In genomic region chr9:32340831-32341230, GRCm38 (mm10) we compare ENCODE assay signal across 18 mouse cellular contexts. TPM values are rescaled to one million over a fixed set of nuclear protein-coding genes. Genes with fewer than 3 reads are reported as not detected.
DNase-seq lines count a peak whose midpoint lies in the region; ATAC-seq and TF ChIP-seq lines count a peak whose summit lies in the region.
"Had no signal": no experiment of that assay in that cellular context is flagged by ENCODE, and none has a peak within 500 bp of the region (broad histone marks: within the 10 kb centered on the region; RNA-seq: fewer than 3 reads in every experiment).

No protein-coding gene starts in this region.

- no peaks in the 10 kb centered on the region for H3K36me3 ChIP-seq in stomach, embryonic 14.5 days (ENCODE audit: control insufficient read depth, insufficient read depth, low read length)
- H3K36me3 ChIP-seq in stomach, postnatal 0 days (ENCODE audit: control insufficient read depth, insufficient read depth, low read length): no peaks in the 10 kb centered on the region
- H3K36me3 ChIP-seq in intestine, postnatal 0 days (ENCODE audit: control insufficient read depth, insufficient read depth): no peaks in the 10 kb centered on the region
- no peaks in the 10 kb centered on the region for H3K36me3 ChIP-seq in midbrain, embryonic 13.5 days
- H3K36me3 ChIP-seq in kidney, adult 2 months (ENCODE audit: control insufficient read depth, insufficient read depth, low read length): no peaks in the 10 kb centered on the region
- H3K36me3 ChIP-seq: forebrain, embryonic 15.5 days; limb, embryonic 13.5 days; neural tube, embryonic 13.5 days had no signal

- H3K27me3 ChIP-seq in stomach, embryonic 14.5 days (ENCODE audit: control insufficient read depth, insufficient read depth, low read length): peaks cover 27% of the 10 kb centered on the region
- peaks cover 2% of the 10 kb centered on the region; the same call in 1 of the 2 replicates for H3K27me3 ChIP-seq in stomach, postnatal 0 days (ENCODE audit: control insufficient read depth, insufficient read depth, low read length)
- H3K27me3 ChIP-seq in intestine, postnatal 0 days (replicated peaks; ENCODE audit: control insufficient read depth, insufficient read depth, low read length): peaks cover 32% of the 10 kb centered on the region
- peaks cover 47% of the 10 kb centered on the region for H3K27me3 ChIP-seq in midbrain, embryonic 13.5 days
- no peaks in the 10 kb centered on the region for H3K27me3 ChIP-seq in kidney, adult 2 months (replicated peaks; ENCODE audit: control insufficient read depth, insufficient read depth, low read length)

- 33% methylated on average over 5 of the region's 5 CpGs for WGBS in stomach, embryonic 14.5 days
- WGBS in stomach, postnatal 0 days: 40% methylated on average over 5 of the region's 5 CpGs
- WGBS in intestine, postnatal 0 days: 35% methylated on average over 5 of the region's 5 CpGs
- WGBS in midbrain, embryonic 13.5 days: 65% methylated on average over 5 of the region's 5 CpGs
- 73% methylated on average over 5 of the region's 5 CpGs for WGBS in kidney, adult 2 months

- no peak overlapping the region for H3K9ac ChIP-seq in stomach, embryonic 14.5 days (replicated peaks; ENCODE audit: low read depth, low read length)
- no peak overlapping the region for H3K9ac ChIP-seq in stomach, postnatal 0 days (ENCODE audit: low read length)
- H3K9ac ChIP-seq in intestine, postnatal 0 days (ENCODE audit: low read depth, low read length): no peak overlapping the region
- H3K9ac ChIP-seq in midbrain, embryonic 13.5 days (replicated peaks): no peak overlapping the region
- H3K9ac ChIP-seq: forebrain, embryonic 15.5 days; hindbrain, embryonic 14.5 days; limb, embryonic 13.5 days; neural tube, embryonic 13.5 days had no signal

- 0 out of 2 replicates have a peak, but pooled peaks have one; percentile 42 for ATAC-seq in stomach, embryonic 14.5 days (ENCODE audit: insufficient number of reproducible peaks, insufficient read depth, low FRiP score, low read depth)
- no peak for ATAC-seq in stomach, postnatal 0 days (ENCODE audit: low FRiP score, low TSS enrichment)
- ATAC-seq in intestine, postnatal 0 days: 0 out of 2 replicates have a peak, but pooled peaks have one; percentile 45
- no peak for ATAC-seq in CD4-positive, CD25-positive, alpha-beta regulatory T cell, adult 4 months
- ATAC-seq in midbrain, embryonic 13.5 days: no peak
- ATAC-seq: forebrain, embryonic 15.5 days had no signal

- no peaks in the 10 kb centered on the region for H3K9me3 ChIP-seq in stomach, embryonic 14.5 days (ENCODE audit: control insufficient read depth, low read depth, low read length)
- H3K9me3 ChIP-seq in stomach, postnatal 0 days (ENCODE audit: control insufficient read depth, low read length): no peaks in the 10 kb centered on the region
- H3K9me3 ChIP-seq in intestine, postnatal 0 days (ENCODE audit: control insufficient read depth): no peaks in the 10 kb centered on the region
- H3K9me3 ChIP-seq in midbrain, embryonic 13.5 days: no peaks in the 10 kb centered on the region
- H3K9me3 ChIP-seq: forebrain, embryonic 15.5 days; limb, embryonic 13.5 days; neural tube, embryonic 13.5 days had no signal

- peak; percentile 20 to 70 for DNase-seq in adrenal gland, adult (ENCODE audit: inconsistent age in 2 of 2, low spot score in 1 of 2)
- DNase-seq in adrenal gland, adult 8-10 months: no peak
- no peak for DNase-seq in stomach, postnatal 0 days (ENCODE audit: low spot score)
- no peak for DNase-seq in kidney, adult 2 months
- DNase-seq: gastrocnemius, adult 2 months; layer of hippocampus, postnatal 36 days; lung, postnatal 14 days; retina, postnatal 1 day had no signal

- TF ChIP-seq EP300 in stomach, postnatal 0 days (optimal IDR thresholded peaks at IDR 0.05): no peak

- TF ChIP-seq CTCF in stomach, postnatal 0 days (IDR thresholded peaks at IDR 0.05; ENCODE audit: low read depth): no peak
- no peak for TF ChIP-seq CTCF in intestine, postnatal 0 days (IDR thresholded peaks at IDR 0.05; ENCODE audit: low read depth)
- no peak for TF ChIP-seq CTCF in kidney, adult 2 months (conservative IDR thresholded peaks at IDR 0.05; ENCODE audit: insufficient read depth, insufficient read length, low read depth, low read length)

- no peak overlapping the region for H3K4me3 ChIP-seq in stomach, embryonic 14.5 days (ENCODE audit: low read depth, low read length)
- no peak overlapping the region for H3K4me3 ChIP-seq in stomach, postnatal 0 days (ENCODE audit: low read depth, low read length)
- H3K4me3 ChIP-seq in intestine, postnatal 0 days (ENCODE audit: low read depth, low read length): no peak overlapping the region
- no peak overlapping the region for H3K4me3 ChIP-seq in midbrain, embryonic 13.5 days (replicated peaks)
- H3K4me3 ChIP-seq in kidney, adult 2 months (ENCODE audit: insufficient read depth, low read depth, low read length): no peak overlapping the region
- H3K4me3 ChIP-seq: forebrain, embryonic 15.5 days; gastrocnemius, adult 2 months; limb, embryonic 13.5 days; neural tube, embryonic 13.5 days had no signal

- TF ChIP-seq POLR2A in kidney, adult 2 months (IDR thresholded peaks at IDR 0.05; ENCODE audit: low read depth, low read length): no peak

- H3K27ac ChIP-seq in stomach, embryonic 14.5 days (ENCODE audit: low read length): no peak overlapping the region
- H3K27ac ChIP-seq in stomach, postnatal 0 days (replicated peaks): no peak overlapping the region
- H3K27ac ChIP-seq in intestine, postnatal 0 days (ENCODE audit: low read depth, low read length): no peak overlapping the region
- H3K27ac ChIP-seq in midbrain, embryonic 13.5 days: no peak overlapping the region
- no peak overlapping the region for H3K27ac ChIP-seq in kidney, adult 2 months (ENCODE audit: insufficient read depth, low read depth, low read length)
- H3K27ac ChIP-seq: forebrain, embryonic 15.5 days; gastrocnemius, adult 2 months; hindbrain, embryonic 14.5 days; kidney, postnatal 0 days; limb, embryonic 13.5 days; neural tube, embryonic 13.5 days had no signal

- no peak overlapping the region for H3K4me2 ChIP-seq in stomach, embryonic 14.5 days (replicated peaks; ENCODE audit: low read depth, low read length)
- no peak overlapping the region for H3K4me2 ChIP-seq in stomach, postnatal 0 days (replicated peaks; ENCODE audit: low read depth)
- H3K4me2 ChIP-seq in intestine, postnatal 0 days (replicated peaks; ENCODE audit: low read depth): no peak overlapping the region
- H3K4me2 ChIP-seq in midbrain, embryonic 13.5 days (replicated peaks): no peak overlapping the region
- H3K4me2 ChIP-seq: forebrain, embryonic 15.5 days; hindbrain, embryonic 14.5 days; limb, embryonic 13.5 days; neural tube, embryonic 13.5 days had no signal

- peaks cover 7% of the 10 kb centered on the region; the same call in 1 of the 2 replicates for H3K4me1 ChIP-seq in stomach, embryonic 14.5 days (ENCODE audit: control insufficient read depth, insufficient read depth, low read length)
- H3K4me1 ChIP-seq in stomach, postnatal 0 days (replicated peaks; ENCODE audit: control insufficient read depth, insufficient read depth): no peaks in the 10 kb centered on the region
- H3K4me1 ChIP-seq in intestine, postnatal 0 days (replicated peaks; ENCODE audit: control insufficient read depth, insufficient read depth, low read length): no peaks in the 10 kb centered on the region
- H3K4me1 ChIP-seq in midbrain, embryonic 13.5 days (replicated peaks): peaks cover 20% of the 10 kb centered on the region
- H3K4me1 ChIP-seq in kidney, adult 2 months (ENCODE audit: control insufficient read depth, insufficient read depth, low read length): no peaks in the 10 kb centered on the region

RNA-seq across cellular contexts. Expression of gene Kcnj5, which starts 3.3 kb away (rescaled TPM):
- total RNA-seq in adrenal gland, adult 8-10 months (2022): 1 to 10 TPM in 3 of 4 experiments, under 1 TPM in 1; 0.66 to 2.1 (median 1.8) TPM
- polyA plus RNA-seq in stomach, embryonic 14.5 days (2014; fragmentation: Nextera tagmentation; extraction: Ambion mirVana): 0.09 TPM in 1 of 2 replicates, not detected in the other
- 0.04 TPM in 2 replicates for polyA plus RNA-seq in stomach, postnatal 0 days (2015; fragmentation: Nextera tagmentation; extraction: Ambion mirVana)
- polyA plus RNA-seq in intestine, postnatal 0 days (2015; fragmentation: Nextera tagmentation; extraction: Ambion mirVana): 0.07 and 0.13 TPM in 2 replicates
- not detected for polyA plus RNA-seq in CD4-positive, CD25-positive, alpha-beta regulatory T cell, adult 4 months (2017; shearing (Covaris generic))
- polyA plus RNA-seq in midbrain, embryonic 13.5 days (2015; fragmentation: Nextera tagmentation; extraction: Ambion mirVana): 0.55 and 0.86 TPM in 2 replicates
- 0.81 and 0.84 TPM in 2 replicates for polyA plus RNA-seq in kidney, adult 2 months (2012; rRNA removed)
- total RNA-seq: gastrocnemius, adult 2 months had no signal

RNA-seq across cellular contexts. Expression of gene Kcnj1, which starts 31.5 kb away (rescaled TPM):
- total RNA-seq in adrenal gland, adult 8-10 months (2022): not detected
- polyA plus RNA-seq in stomach, embryonic 14.5 days (2014; fragmentation: Nextera tagmentation; extraction: Ambion mirVana): not detected in 2 replicates
- polyA plus RNA-seq in stomach, postnatal 0 days (2015; fragmentation: Nextera tagmentation; extraction: Ambion mirVana): 0.04 TPM in 1 of 2 replicates, not detected in the other
- polyA plus RNA-seq in intestine, postnatal 0 days (2015; fragmentation: Nextera tagmentation; extraction: Ambion mirVana): not detected in 2 replicates
- not detected for polyA plus RNA-seq in CD4-positive, CD25-positive, alpha-beta regulatory T cell, adult 4 months (2017; shearing (Covaris generic))
- polyA plus RNA-seq in midbrain, embryonic 13.5 days (2015; fragmentation: Nextera tagmentation; extraction: Ambion mirVana): not detected in 2 replicates
- polyA plus RNA-seq in kidney, adult 2 months (2012; rRNA removed): 76.0 and 79.1 TPM in 2 replicates
- total RNA-seq: gastrocnemius, adult 2 months; layer of hippocampus, postnatal 36 days; midbrain, postnatal 0 days had no signal
- polyA plus RNA-seq: forebrain, embryonic 15.5 days; limb, embryonic 13.5 days; midbrain, postnatal 0 days; neural tube, embryonic 13.5 days had no signal

Comparison
In these comparisons a context has a peak if more than half of its experiments do, and no peak if none do; other contexts are left out.
1. DNase-seq: peak in adrenal gland, adult (2 of 2); none in adrenal gland, adult 8-10 months (single experiment), stomach, postnatal 0 days (single experiment) and kidney, adult 2 months (single experiment).
2. ATAC-seq: peak in stomach, embryonic 14.5 days (single experiment) and intestine, postnatal 0 days (single experiment); none in stomach, postnatal 0 days (single experiment), CD4-positive, CD25-positive, alpha-beta regulatory T cell, adult 4 months (single experiment) and midbrain, embryonic 13.5 days (single experiment).
3. RNA of gene Kcnj1, which starts 31.5 kb away (polyA plus RNA-seq): 76.0 to 79.1 TPM in kidney, adult 2 months; not detected in stomach, embryonic 14.5 days, 0.04 TPM in stomach, postnatal 0 days, not detected in intestine, postnatal 0 days, not detected in CD4-positive, CD25-positive, alpha-beta regulatory T cell, adult 4 months and not detected in midbrain, embryonic 13.5 days; every median in the first group is over 10 times any median in the second.